Mouse (Mus musculus) telencephalon, adult 2 months (tissue): ENCODE measurements at regions not wholly inside any gene's neighbourhood (a gene's known extent, or its start where the extent isn't known, plus 50 kb on each side); places are given as distances from the start of the nearest gene placed in this dataset.

Source experiments
- DNase-seq: peaks from one replicate; pipeline ENCODE4 v3.0.0-alpha.2; 2011; ENCODE audit warnings: low read depth, low spot score

DNA sequence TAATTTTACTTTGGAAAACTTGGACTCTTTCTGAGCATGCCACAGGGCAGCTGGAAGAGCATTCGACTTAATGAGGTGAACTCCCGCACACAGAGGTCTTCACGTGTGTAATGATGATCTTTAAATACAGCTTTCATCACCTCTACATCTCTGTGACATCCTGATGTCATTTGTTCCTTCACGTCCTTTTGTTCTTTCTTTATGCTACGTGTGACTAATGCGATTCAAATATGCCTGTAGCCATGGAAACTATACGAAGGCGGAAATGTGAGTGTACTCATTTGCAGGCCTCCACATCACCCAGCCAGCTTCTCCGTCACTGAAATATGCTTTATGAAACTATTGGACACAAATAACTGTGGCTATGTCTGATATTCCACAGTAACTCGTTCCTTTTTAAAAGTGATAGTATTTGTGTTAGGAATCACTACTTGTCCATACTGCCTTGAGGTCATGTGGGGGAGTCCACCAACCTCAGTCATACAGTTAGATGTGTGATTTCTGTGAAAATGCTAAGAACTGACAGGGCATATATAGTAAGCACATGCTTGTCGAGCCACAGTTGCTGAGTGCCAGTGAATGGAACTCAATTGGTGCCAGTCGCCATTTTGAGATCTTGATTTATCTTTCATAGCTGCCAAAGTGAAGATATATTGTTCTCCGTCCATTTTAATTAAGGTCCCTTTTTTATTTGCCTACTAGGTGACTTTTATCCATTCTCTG is 145.9 kb downstream of the Plk2 start:
- peak; percentile 85 for DNase-seq

GRCm38 (mm10) chr13:110541288-110542148 is 146.7 kb downstream of the Plk2 start:
- no peak for DNase-seq

- no peak for DNase-seq
Measured at GRCm38 (mm10) chr13:110542303-110543065, 147.6 kb downstream of the Plk2 start.

DNA sequence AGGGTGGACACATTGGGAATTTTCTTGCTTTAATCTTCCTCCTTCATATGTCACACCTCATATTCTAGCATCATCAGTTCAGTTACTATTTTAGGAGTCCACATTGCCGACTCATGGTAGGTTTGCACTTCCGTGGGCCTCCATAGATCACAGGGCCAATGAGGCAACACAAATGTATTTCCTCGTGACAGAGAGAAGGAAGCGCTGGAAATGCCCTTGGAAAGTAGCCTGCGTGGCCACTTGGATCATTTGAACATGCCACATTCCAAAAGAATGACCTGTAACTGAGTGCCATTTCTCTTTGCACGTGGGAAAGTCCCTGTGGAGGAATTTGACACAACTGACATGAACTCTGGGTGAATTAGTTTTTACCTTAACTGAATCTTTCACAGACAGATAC is 150.6 kb downstream of the Plk2 start:
- no peak for DNase-seq

DNA sequence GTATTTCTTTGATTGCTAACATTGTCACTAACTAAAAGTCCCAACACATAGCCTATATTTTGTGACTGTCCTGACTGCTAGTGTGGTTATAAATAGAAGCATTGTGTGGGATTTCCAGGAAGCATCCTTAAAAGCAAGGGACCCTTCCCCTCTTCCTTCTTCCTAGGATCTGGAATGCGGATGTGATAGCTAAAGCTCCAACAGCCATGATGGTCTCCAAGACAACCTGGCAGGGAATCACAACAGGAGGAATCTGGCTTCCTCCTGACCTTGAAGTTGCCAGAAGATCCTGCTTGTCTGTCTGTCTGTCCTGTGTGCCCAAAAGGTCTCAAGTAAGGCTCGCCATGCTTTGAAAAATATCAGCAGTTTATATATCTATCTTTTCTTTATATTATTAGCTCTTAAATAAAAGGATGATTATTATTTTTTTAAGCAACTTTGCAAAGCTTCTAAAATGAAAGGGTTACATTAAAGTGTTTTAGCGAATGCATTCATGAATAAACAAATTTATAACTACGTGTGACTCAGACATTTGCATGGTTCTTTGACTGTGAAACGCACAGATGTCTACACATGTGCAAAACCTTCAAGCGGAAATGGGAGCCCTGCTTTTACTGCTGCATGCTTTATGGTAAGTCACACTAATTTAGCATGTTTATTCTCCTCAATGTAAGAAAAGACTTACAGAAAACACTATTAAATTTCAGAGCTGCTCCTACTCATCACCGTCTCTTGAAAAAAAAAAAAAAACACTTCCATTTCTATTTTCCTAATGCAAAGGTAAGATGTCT is 160.9 kb downstream of the Plk2 start:
- DNase-seq: no peak

GRCm38 (mm10) chr13:110556355-110557095 is 161.7 kb downstream of the Plk2 start:
- DNase-seq: no peak

DNA sequence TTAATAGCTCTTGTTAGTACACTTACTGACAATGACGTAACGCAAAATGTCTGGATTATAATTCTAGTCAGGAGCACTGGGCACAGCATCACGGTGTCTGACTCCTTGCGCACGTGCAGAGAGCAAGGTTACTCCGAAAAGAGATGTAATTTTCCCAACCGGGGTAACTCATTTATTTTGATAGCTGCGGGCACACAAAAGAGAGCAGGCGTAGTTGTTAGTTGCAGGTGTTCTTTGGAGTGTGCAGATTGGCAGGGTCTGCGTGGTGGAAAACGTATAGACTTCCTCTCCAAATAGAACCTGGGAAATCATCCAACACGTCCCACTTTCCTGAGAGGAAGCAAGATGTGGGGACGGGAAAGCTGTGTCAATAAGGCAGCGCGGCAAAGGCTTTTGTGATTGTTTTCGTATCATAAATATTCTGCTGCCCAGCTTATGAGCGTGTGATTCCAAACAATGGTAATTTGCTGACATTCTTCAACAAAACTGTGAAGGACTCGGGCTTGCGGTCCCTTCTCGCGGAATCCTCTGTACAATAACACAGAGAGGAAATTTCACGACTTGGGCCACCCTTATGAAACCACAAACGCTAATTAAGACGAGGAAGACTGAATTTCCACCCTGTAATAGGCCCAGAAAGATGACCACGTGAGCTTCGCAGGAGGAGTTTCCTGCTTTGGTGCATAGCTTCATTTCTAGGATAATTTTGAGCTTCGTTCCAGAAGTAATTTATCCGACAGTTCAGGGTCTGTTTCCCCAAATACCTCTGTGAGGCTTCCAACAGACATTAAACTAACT is 163.3 kb downstream of the Plk2 start:
- peak; percentile 86 for DNase-seq

GRCm38 (mm10) chr13:110560566-110560965 is 165.7 kb downstream of the Plk2 start:
- DNase-seq: peak; percentile 84

DNA sequence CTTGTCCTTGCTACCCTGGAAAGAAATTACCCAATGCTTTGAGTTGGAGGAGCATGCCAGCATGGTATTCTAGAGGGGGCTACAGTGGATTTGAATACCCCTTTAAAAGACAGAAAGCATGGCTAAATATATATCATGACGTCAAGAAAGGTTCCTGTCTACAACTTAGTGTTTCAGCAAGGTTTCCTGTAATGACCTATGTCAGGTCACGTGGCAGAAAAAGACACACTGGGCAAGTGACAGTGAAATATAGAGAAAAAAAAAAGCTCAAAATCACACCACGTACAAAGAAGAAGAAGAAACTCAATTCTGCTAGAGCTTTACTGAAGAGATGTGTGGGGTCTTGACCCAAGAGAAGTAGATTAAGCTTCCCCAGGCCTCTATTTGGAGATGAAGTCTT is 167.7 kb downstream of the Plk2 start:
- DNase-seq: no peak

DNA sequence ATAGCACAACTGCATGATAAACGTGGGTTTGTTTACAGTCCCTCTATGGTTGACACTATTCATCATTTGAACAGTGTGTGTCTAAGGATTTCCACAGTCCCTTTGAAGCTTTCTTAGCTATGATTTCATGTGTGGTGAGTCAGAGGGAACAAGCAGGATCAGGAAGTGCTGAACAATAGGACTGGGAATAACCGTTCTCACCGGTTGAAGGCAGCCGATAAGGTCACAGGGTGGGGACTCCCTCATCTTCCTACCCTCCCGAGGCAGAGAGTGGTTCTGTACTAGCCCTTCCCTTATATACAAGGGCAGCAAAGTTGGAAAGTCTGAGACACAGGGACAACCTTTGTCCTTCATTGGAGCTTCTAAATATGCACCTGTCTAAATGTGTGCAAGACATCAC is 168.1 kb downstream of the Plk2 start:
- DNase-seq: no peak

GRCm38 (mm10) chr13:110563967-110564366 is 169.1 kb downstream of the Plk2 start:
- no peak for DNase-seq

DNA sequence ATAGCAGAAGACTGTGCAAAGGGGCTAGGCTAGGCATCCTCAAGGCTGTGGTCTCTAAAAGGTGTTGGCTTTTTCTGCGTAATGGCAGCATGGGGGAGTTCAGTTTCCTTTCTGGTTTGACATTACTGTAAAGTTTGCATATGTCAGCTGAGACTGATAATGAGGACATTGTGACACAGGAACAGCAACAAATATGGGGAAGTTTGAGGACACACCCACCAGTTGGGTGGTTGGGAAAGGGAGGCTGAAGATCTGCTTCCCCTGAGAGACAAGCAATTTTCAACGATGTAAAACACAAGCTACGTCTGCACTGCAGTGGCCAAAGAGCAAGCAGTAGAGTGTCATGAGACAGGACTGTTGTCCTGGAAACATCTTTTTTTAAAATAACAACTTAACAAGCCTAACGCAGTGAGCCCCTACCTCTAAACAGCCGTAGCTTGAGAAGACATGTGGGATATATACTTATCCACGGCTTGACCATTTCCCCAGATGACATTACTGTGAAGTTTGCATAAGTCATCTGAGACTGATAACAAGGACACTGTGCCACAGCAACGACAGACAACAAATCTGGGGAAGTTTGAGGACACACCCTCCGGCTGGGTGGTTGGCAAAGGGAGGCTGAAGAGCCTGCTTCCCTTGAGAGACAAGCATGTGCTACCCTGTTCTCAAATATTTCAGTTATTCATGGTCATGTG is 173.8 kb downstream of the Plk2 start:
- no peak for DNase-seq

- no peak for DNase-seq
Measured at GRCm38 (mm10) chr13:110569180-110569512, 174.3 kb downstream of the Plk2 start.

DNA sequence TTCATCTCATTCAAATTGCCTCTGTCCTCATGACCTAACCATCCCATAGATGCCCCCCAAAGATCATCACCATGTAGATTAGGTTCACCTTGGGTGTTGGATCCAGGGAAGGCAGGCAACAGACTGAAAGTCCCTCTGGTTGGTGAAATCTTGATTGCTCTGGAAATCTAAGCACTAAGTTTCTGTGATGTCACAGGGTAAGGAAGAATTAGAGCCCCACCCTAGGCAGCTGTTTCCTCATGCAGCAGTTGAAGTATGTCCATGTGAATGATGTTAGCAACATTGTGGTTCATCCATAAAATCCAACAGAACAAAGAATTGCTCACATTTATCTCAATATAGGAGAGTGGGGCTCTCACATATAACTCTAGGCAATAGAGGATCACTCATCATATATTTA is 175.5 kb downstream of the Plk2 start:
- DNase-seq: no peak

DNA sequence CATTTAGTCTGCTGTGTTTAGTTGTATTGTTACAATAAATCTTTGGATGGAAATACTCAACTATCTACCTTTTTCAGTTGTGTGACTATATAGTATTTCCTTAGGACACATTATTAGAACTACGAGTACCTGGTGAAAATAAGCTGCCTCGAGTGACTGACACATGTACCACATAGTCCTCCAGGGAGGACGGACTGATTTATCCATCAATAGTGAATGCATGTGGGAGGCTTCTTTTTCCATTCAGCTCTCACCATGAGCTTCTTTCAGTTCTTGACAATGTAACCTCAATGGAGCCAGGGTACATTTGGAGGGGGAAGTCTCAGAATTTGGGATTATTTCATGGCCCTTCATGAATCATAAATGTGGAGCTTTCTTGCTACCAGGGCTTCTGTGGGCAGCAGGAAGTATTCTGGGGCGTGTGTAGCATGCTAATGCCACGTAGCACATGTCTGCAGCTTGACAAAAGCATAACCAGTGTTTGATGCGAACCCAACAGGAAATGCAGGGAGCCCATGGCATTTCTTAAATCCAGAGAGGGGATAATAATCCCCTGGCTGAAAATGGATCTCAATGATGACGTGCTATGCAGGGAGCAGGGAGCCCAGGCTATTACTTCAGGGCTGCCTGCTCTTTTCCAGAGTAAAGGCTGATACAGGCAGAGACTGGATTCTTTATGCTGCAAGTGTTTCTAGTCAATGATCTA is 178.7 kb downstream of the Plk2 start:
- no peak for DNase-seq

- DNase-seq: no peak
Measured at GRCm38 (mm10) chr13:110574764-110575471, 180.1 kb downstream of the Plk2 start.

- DNase-seq: no peak
Measured at GRCm38 (mm10) chr13:110578159-110578558, 183.3 kb downstream of the Plk2 start.

DNA sequence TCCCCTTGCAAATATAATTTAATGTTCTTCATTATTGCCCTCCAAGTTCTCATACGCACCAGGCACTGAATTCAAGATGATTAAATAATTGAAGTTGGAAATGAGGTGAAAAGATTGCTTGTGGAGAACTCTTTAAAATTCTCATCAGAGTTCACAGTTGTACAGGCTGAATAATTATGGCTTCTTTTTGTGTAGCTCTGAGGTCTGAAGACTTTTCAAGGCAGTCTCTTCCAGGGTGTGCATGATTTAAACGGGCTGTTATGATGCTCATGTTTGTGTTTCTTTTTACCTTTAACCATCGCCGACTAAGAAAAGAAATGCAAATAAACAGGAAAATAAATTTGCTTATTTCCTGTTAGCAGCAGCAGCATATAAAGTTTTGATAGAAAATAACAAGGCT is 185.3 kb downstream of the Plk2 start:
- DNase-seq: no peak
